Mouse (Mus musculus) MEL (cell line): ENCODE measurements around the gene Zfp68. TPM values are rescaled to one million over a fixed set of nuclear protein-coding genes. Genes with fewer than 3 reads are reported as not detected.

ENCODE experiments used
- DNase-seq: peaks from one replicate; pipeline ENCODE4 v3.0.0; 2011; ENCODE audit warnings: low read depth, low spot score
- H3K27ac ChIP-seq: 2 replicates; pipeline ENCODE4 v1.5.1; 2012; ENCODE audit warnings: low read depth, mild to moderate bottlenecking, control low read depth, low read length, moderate library complexity; ENCODE audit not compliant: control insufficient read depth
- H3K27me3 ChIP-seq, 2 experiments: fragments of 150-350 bp in 1 of 2; sonication (generic) in 1 of 2; 2 replicates each; pipeline ENCODE4 v1.6.1; 2012; ENCODE audit warnings: low read length in 2 of 2, mild to moderate bottlenecking in 2 of 2, improper control_type of control experiment in 1 of 2, moderate library complexity in 1 of 2; ENCODE audit not compliant: insufficient read depth in 2 of 2, control insufficient read depth in 1 of 2
- H3K36me3 ChIP-seq, 2 experiments: 2 replicates each; pipeline ENCODE4 v1.6.1; 2012 to 2014; ENCODE audit warnings: low read length in 2 of 2, improper control_type of control experiment in 1 of 2, inconsistent platforms in 1 of 2, mild to moderate bottlenecking in 1 of 2; ENCODE audit not compliant: insufficient read depth in 2 of 2, control insufficient read depth in 1 of 2
- H3K4me1 ChIP-seq, 2 experiments: fragments of 150-350 bp in 1 of 2; sonication (generic) in 1 of 2; 2 replicates each; pipeline ENCODE4 v1.6.1; 2012; ENCODE audit warnings: low read length in 2 of 2, improper control_type of control experiment in 1 of 2, mild to moderate bottlenecking in 1 of 2; ENCODE audit not compliant: insufficient read depth in 2 of 2, control insufficient read depth in 1 of 2
- H3K4me3 ChIP-seq, 2 experiments: fragments of 150-350 bp in 1 of 2; sonication (generic) in 1 of 2; 2 replicates each; pipeline ENCODE4 v1.5.1; 2012; ENCODE audit warnings: low read depth in 2 of 2, low read length in 2 of 2, mild to moderate bottlenecking in 2 of 2, moderate library complexity in 2 of 2, control low read depth in 1 of 2, improper control_type of control experiment in 1 of 2; ENCODE audit not compliant: control insufficient read depth in 1 of 2, insufficient read depth in 1 of 2
- H3K79me2 ChIP-seq: 2 replicates; pipeline ENCODE4 v1.6.1; 2012; ENCODE audit warnings: mild to moderate bottlenecking, low read length, moderate library complexity; ENCODE audit not compliant: control insufficient read depth, poor library complexity, insufficient read depth
- H3K9ac ChIP-seq: 2 replicates; pipeline ENCODE4 v1.6.1; 2012; ENCODE audit warnings: low read depth, mild to moderate bottlenecking, control low read depth, low read length, moderate library complexity; ENCODE audit not compliant: control insufficient read depth, poor library complexity, severe bottlenecking
- H3K9me3 ChIP-seq: fragments of 150-350 bp; sonication (generic); replicated peaks from 2 replicates; pipeline ENCODE4 v1.6.1; 2012; ENCODE audit warnings: mild to moderate bottlenecking, low read length, improper control_type of control experiment, moderate library complexity; ENCODE audit not compliant: insufficient read depth
- CHD1 ChIP-seq: IDR thresholded peaks from 2 replicates; pipeline ENCODE4 v1.6.1; 2012; ENCODE audit warnings: low read depth, mild to moderate bottlenecking, inconsistent platforms, low read length, improper control_type of control experiment
- CHD2 ChIP-seq: IDR thresholded peaks from 2 replicates; pipeline ENCODE4 v1.6.1; 2011; ENCODE audit warnings: low read length, improper control_type of control experiment
- ELF1 ChIP-seq: IDR thresholded peaks from 2 replicates; pipeline ENCODE4 v1.6.1; 2014; ENCODE audit warnings: low read depth, mild to moderate bottlenecking, inconsistent platforms, low read length, improper control_type of control experiment, moderate library complexity
- GABPA ChIP-seq: IDR thresholded peaks from 2 replicates; pipeline ENCODE4 v1.6.1; 2012; ENCODE audit warnings: low read depth, mild to moderate bottlenecking, inconsistent platforms, low read length, improper control_type of control experiment, moderate library complexity
- HCFC1 ChIP-seq: IDR thresholded peaks from 2 replicates; pipeline ENCODE4 v1.6.1; 2012; ENCODE audit warnings: low read depth, mild to moderate bottlenecking, inconsistent platforms, low read length, improper control_type of control experiment, moderate library complexity
- JUND ChIP-seq: IDR thresholded peaks from 2 replicates; pipeline ENCODE4 v1.6.1; 2011; ENCODE audit warnings: low read depth, mild to moderate bottlenecking, improper control_type of control experiment, low read length
- MAFK ChIP-seq: IDR thresholded peaks from 2 replicates; pipeline ENCODE4 v1.6.1; 2011; ENCODE audit warnings: low read depth, mild to moderate bottlenecking, low read length, improper control_type of control experiment, borderline replicate concordance
- MAZ ChIP-seq: IDR thresholded peaks from 2 replicates; pipeline ENCODE4 v1.6.1; 2012; ENCODE audit warnings: low read depth, mild to moderate bottlenecking, inconsistent platforms, low read length, improper control_type of control experiment
- MEF2A ChIP-seq: IDR thresholded peaks from 2 replicates; pipeline ENCODE4 v1.6.1; 2014; ENCODE audit warnings: low read depth, mild to moderate bottlenecking, inconsistent platforms, low read length, improper control_type of control experiment; ENCODE audit not compliant: poor library complexity, insufficient replicate concordance, severe bottlenecking; ENCODE audit errors: extremely low read depth
- MYB ChIP-seq: IDR thresholded peaks from 2 replicates; pipeline ENCODE4 v1.6.1; 2011; ENCODE audit warnings: mild to moderate bottlenecking, low read depth, low read length, improper control_type of control experiment
- NRF1 ChIP-seq: IDR thresholded peaks from 2 replicates; pipeline ENCODE4 v1.6.1; 2014; ENCODE audit warnings: low read depth, mild to moderate bottlenecking, inconsistent platforms, low read length, improper control_type of control experiment, moderate library complexity; ENCODE audit not compliant: poor library complexity, insufficient read depth, severe bottlenecking
- POLR2AphosphoS2 ChIP-seq: IDR thresholded peaks from 2 replicates; pipeline ENCODE4 v1.6.1; 2011; ENCODE audit warnings: low read length, improper control_type of control experiment
- POLR2AphosphoS5 ChIP-seq: IDR thresholded peaks from 2 replicates; pipeline ENCODE4 v1.6.1; 2012; ENCODE audit warnings: low read depth, borderline replicate concordance, mild to moderate bottlenecking, inconsistent platforms, low read length, moderate library complexity, mixed read lengths
- SIN3A ChIP-seq: IDR thresholded peaks from 2 replicates; pipeline ENCODE4 v1.6.1; 2012; ENCODE audit warnings: low read length, improper control_type of control experiment, inconsistent platforms
- TCF12 ChIP-seq: IDR thresholded peaks from 2 replicates; pipeline ENCODE4 v1.6.1; 2014; ENCODE audit warnings: low read depth, mild to moderate bottlenecking, inconsistent platforms, low read length, improper control_type of control experiment, moderate library complexity
- UBTF ChIP-seq: IDR thresholded peaks from 2 replicates; pipeline ENCODE4 v1.6.1; 2012; ENCODE audit warnings: low read depth, mild to moderate bottlenecking, inconsistent platforms, low read length, improper control_type of control experiment, moderate library complexity, borderline replicate concordance; ENCODE audit not compliant: insufficient read depth
- USF2 ChIP-seq, 2 experiments: IDR thresholded peaks; 2 replicates each; pipeline ENCODE4 v1.6.1; 2011 to 2012; ENCODE audit warnings: improper control_type of control experiment in 2 of 2, low read length in 2 of 2, borderline replicate concordance in 1 of 2, inconsistent platforms in 1 of 2, low read depth in 1 of 2, mild to moderate bottlenecking in 1 of 2; ENCODE audit not compliant: insufficient read depth in 1 of 2
- ZKSCAN1 ChIP-seq: IDR thresholded peaks from 2 replicates; pipeline ENCODE4 v1.6.1; 2012; ENCODE audit warnings: low read depth, mild to moderate bottlenecking, inconsistent platforms, low read length, improper control_type of control experiment, moderate library complexity
- ZNF384 ChIP-seq: IDR thresholded peaks from 2 replicates; pipeline ENCODE4 v1.6.1; 2012; ENCODE audit warnings: low read depth, mild to moderate bottlenecking, inconsistent platforms, low read length, improper control_type of control experiment
- polyA plus RNA-seq, 2 experiments: library from polyadenylated mRNA; stranded (reverse) in 1 of 2; unstranded in 1 of 2; fragments of >175 nt in 1 of 2; fragments of >200 nt in 1 of 2; gene quantifications; 2 replicates each; pipeline versions ENCODE4 v1.2.1 to v1.2.4; 2012; ENCODE audit warnings: low replicate concordance in 2 of 2, low read depth in 1 of 2; ENCODE audit not compliant: insufficient read length in 2 of 2, insufficient read depth in 1 of 2, missing spikeins in 1 of 2
- total RNA-seq: library from RNA; depleted of rRNA; stranded (reverse); fragments of 300-350 nt; gene quantifications from 2 replicates; pipeline ENCODE4 v1.2.3, GENCODE M21; 2012

The Zfp68 gene
- total and polyA plus RNA-seq, 3 experiments: 15.8 to 18.1 TPM; not detected in 1

DNA sequence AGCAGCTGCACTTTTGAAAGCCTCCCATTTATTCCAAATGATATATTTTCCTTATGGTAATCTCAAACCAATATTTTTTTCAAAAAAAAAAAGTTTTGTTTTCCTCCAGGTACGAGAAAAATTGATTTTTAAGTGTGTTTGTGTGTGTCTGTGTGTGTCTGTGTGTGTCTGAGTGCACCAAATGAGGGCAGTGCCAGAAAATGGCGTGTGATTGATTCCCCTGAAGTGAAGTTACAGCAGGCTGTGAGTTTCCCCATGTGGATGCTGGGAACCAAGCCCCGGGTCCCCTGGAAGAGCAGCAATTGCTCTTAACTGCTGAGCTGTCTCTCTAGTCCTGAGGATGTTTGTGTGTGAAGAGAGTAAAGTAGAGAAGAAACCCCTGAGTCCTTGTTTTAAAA is 3.9 kb upstream of the Zfp68 start:
- H3K4me3 ChIP-seq: peak overlapping the region; percentile 77 to 88
- no peak for TF ChIP-seq POLR2AphosphoS2
- TF ChIP-seq UBTF: no peak
- TF ChIP-seq MAFK: no peak
- TF ChIP-seq CHD1: no peak
- TF ChIP-seq MEF2A: no peak
- no peak for TF ChIP-seq HCFC1
- no peak for TF ChIP-seq USF2 (IDR thresholded peaks at IDR 0.05; ENCODE audit: borderline replicate concordance in 1 of 2, insufficient read depth in 1 of 2, low read depth in 1 of 2, low read length in 2 of 2)
- TF ChIP-seq MYB: no peak
- TF ChIP-seq MAZ: no peak
- TF ChIP-seq ELF1: no peak
- TF ChIP-seq NRF1: no peak
- no peak for TF ChIP-seq GABPA
- no peak for TF ChIP-seq ZKSCAN1
- TF ChIP-seq CHD2: no peak
- TF ChIP-seq JUND: no peak
- no peak for TF ChIP-seq SIN3A
- TF ChIP-seq ZNF384: no peak
- TF ChIP-seq POLR2AphosphoS5: no peak
- no peak for TF ChIP-seq TCF12
- TF ChIP-seq, all 39 proteins: peak for 0
- Histone ChIP-seq H3K27ac (no peak overlapping the region), H3K36me3 (peaks cover 0 to 3% of the 10 kb centered on the region in 2 experiments; a peak in 2 of 4 replicates), H3K9ac (peak overlapping the region; percentile 64), H3K9me3 (no peaks in the 10 kb centered on the region), H3K27me3 (no peaks in the 10 kb centered on the region), H3K4me1 (peaks cover 2 to 8% of the 10 kb centered on the region in 2 experiments; a peak in 2 of 4 replicates), H3K79me2 (peaks cover 5% of the 10 kb centered on the region; the same call in 1 of the 2 replicates)
- peak; percentile 28 for DNase-seq
